Mouse (Mus musculus): ENCODE measurements around the gene Rab5c.

Gene Rab5c

GRCm38 (mm10) chr11:100750127-100750526 is 12.1 kb upstream of the Rab5c start:
- no peak for DNase-seq

GRCm38 (mm10) chr11:100749469-100749868 is 11.5 kb upstream of the Rab5c start:
- no peak for DNase-seq

- DNase-seq = no peak
Measured at GRCm38 (mm10) chr11:100748620-100749019, 10.6 kb upstream of the Rab5c start.

- no peak for DNase-seq
Measured at GRCm38 (mm10) chr11:100747114-100747513, 9.1 kb upstream of the Rab5c start.

GRCm38 (mm10) chr11:100746546-100746945 is 8.5 kb upstream of the Rab5c start:
- DNase-seq = no peak

- DNase-seq = peak; percentile 57
Measured at GRCm38 (mm10) chr11:100745085-100745484, 7.1 kb upstream of the Rab5c start.

GRCm38 (mm10) chr11:100741348-100741747 is 3.3 kb upstream of the Rab5c start:
- no peak for DNase-seq

GRCm38 (mm10) chr11:100738749-100739148 is 734 bp upstream of the Rab5c start:
- no peak for DNase-seq

GRCm38 (mm10) chr11:100737105-100737733 is 796 bp downstream of the Rab5c start:
- no peak for DNase-seq

- DNase-seq = no peak
Measured at GRCm38 (mm10) chr11:100736746-100737080, 1.3 kb downstream of the Rab5c start.

- no peak for DNase-seq
Measured at GRCm38 (mm10) chr11:100735954-100736745, 1.9 kb downstream of the Rab5c start.

- no peak for DNase-seq
Measured at GRCm38 (mm10) chr11:100735134-100735865, 2.7 kb downstream of the Rab5c start.

- peak; percentile 38 for DNase-seq
Measured at GRCm38 (mm10) chr11:100730477-100731205, 7.4 kb downstream of the Rab5c start.

GRCm38 (mm10) chr11:100729976-100730375 is 8.0 kb downstream of the Rab5c start:
- no peak for DNase-seq

GRCm38 (mm10) chr11:100728601-100729000 is 9.4 kb downstream of the Rab5c start:
- no peak for DNase-seq

GRCm38 (mm10) chr11:100727201-100727600 is 10.8 kb downstream of the Rab5c start:
- no peak for DNase-seq

- DNase-seq = peak; percentile 82
Measured at GRCm38 (mm10) chr11:100724919-100725512, 13.0 kb downstream of the Rab5c start.

GRCm38 (mm10) chr11:100722493-100723028 is 15.5 kb downstream of the Rab5c start:
- DNase-seq = no peak

GRCm38 (mm10) chr11:100721776-100722492 is 16.1 kb downstream of the Rab5c start:
- no peak for DNase-seq

- DNase-seq = peak; percentile 27
Measured at GRCm38 (mm10) chr11:100721254-100721653, 16.8 kb downstream of the Rab5c start.

- no peak for DNase-seq
Measured at GRCm38 (mm10) chr11:100720345-100720744, 17.7 kb downstream of the Rab5c start.

GRCm38 (mm10) chr11:100719893-100720292 is 18.1 kb downstream of the Rab5c start:
- peak; percentile 58 for DNase-seq

Measured in lung, postnatal 36 days (tissue).